Mouse (Mus musculus): ENCODE results near the gene Fem1b.

- no peak for TF ChIP-seq GATA1 (IDR thresholded peaks at IDR 0.05; ENCODE audit: borderline replicate concordance, low read length)
- TF ChIP-seq CTCF (IDR thresholded peaks at IDR 0.05; ENCODE audit: low read depth, low read length): no peak
- no peak for TF ChIP-seq TAL1 (conservative IDR thresholded peaks at IDR 0.05; ENCODE audit: low read depth, low read length)
- TF ChIP-seq GATA2 (IDR thresholded peaks at IDR 0.05; ENCODE audit: borderline replicate concordance, low read depth, low read length): no peak
These were observed 26.9 kb upstream of the Fem1b start, which contains the start of gene Cln6 for GRCm38 (mm10) chr9:62838506-62839171.

Data from G1E (cell line).